Mouse (Mus musculus) hindlimb bud, embryonic 11.5 days (tissue): ENCODE measurements around the gene Dnah14.
A peak's percentile ranks its signal among the peaks of the same experiment; 100 is the strongest.
"Not testable (repeated sequence)": the region's sequence is repeated elsewhere in the genome, so short reads cannot be mapped to it uniquely, and the experiment has no call there.

ENCODE experiments used
- DNase-seq: peaks from one replicate; pipeline ENCODE4 v3.0.0-alpha.2; 2012; ENCODE audit warnings: low read depth, low spot score; ENCODE audit errors: extremely low spot score

The Dnah14 gene

GRCm38 (mm10) chr1:181776541-181776940 is 200.2 kb downstream of the Dnah14 start:
- DNase-seq = no peak

- DNase-seq = not testable (repeated sequence)
Observed at GRCm38 (mm10) chr1:181782600-181782999, 206.2 kb downstream of the Dnah14 start.

- DNase-seq = no peak
Observed at GRCm38 (mm10) chr1:181789952-181790351, 213.6 kb downstream of the Dnah14 start.

- no peak for DNase-seq
Observed at GRCm38 (mm10) chr1:181793541-181793940, 217.2 kb downstream of the Dnah14 start.

- DNase-seq = no peak
Observed at GRCm38 (mm10) chr1:181799911-181800310, 223.6 kb downstream of the Dnah14 start.

GRCm38 (mm10) chr1:181800667-181801066 is 224.3 kb downstream of the Dnah14 start:
- DNase-seq = no peak

GRCm38 (mm10) chr1:181811481-181812223 is 235.3 kb downstream of the Dnah14 start:
- DNase-seq = no peak

- DNase-seq = no peak
Observed at GRCm38 (mm10) chr1:181826716-181827115, 250.4 kb downstream of the Dnah14 start.

- no peak for DNase-seq
Observed at GRCm38 (mm10) chr1:181828365-181828764, 252.0 kb downstream of the Dnah14 start.

- DNase-seq = no peak
Observed at GRCm38 (mm10) chr1:181832720-181833119, 256.4 kb downstream of the Dnah14 start.

- DNase-seq = no peak
Observed at GRCm38 (mm10) chr1:181833143-181833542, 256.8 kb downstream of the Dnah14 start.

GRCm38 (mm10) chr1:181838111-181838510 is 261.8 kb downstream of the Dnah14 start:
- DNase-seq = no peak

- DNase-seq = no peak
Observed at GRCm38 (mm10) chr1:181839746-181840366, 263.5 kb downstream of the Dnah14 start.

GRCm38 (mm10) chr1:181841396-181841795 is 265.0 kb downstream of the Dnah14 start:
- DNase-seq = no peak

- DNase-seq = peak; percentile 77
Observed at GRCm38 (mm10) chr1:181841864-181842672, 265.7 kb downstream of the Dnah14 start.

GRCm38 (mm10) chr1:181842781-181843180 is 266.4 kb downstream of the Dnah14 start, which contains the start of gene Lbr:
TSS of gene Lbr (minus strand) at chr1:181843046.
- DNase-seq = no peak

- DNase-seq = no peak
Observed at GRCm38 (mm10) chr1:181844874-181845547, 268.7 kb downstream of the Dnah14 start.

- DNase-seq = no peak
Observed at GRCm38 (mm10) chr1:181845767-181846166, 269.4 kb downstream of the Dnah14 start.

GRCm38 (mm10) chr1:181847396-181847795 is 271.0 kb downstream of the Dnah14 start:
- no peak for DNase-seq

- no peak for DNase-seq
Observed at GRCm38 (mm10) chr1:181848210-181848609, 271.9 kb downstream of the Dnah14 start.

GRCm38 (mm10) chr1:181850441-181850840 is 274.1 kb downstream of the Dnah14 start:
- no peak for DNase-seq
